Mouse (Mus musculus) mouse trophoblast stem cell (cell line): Measurements from ENCODE around the gene Map2k2.
"Not testable (repeated sequence)": the region's sequence is repeated elsewhere in the genome, so short reads cannot be mapped to it uniquely, and the experiment has no call there.

Experiments used
- in situ Hi-C, 2 experiments: fragments of 300-500 bp; cut with MseI, MboI; formaldehyde crosslinking; loops; 2 replicates in 1 of 2; 3 replicates in 1 of 2; pipeline ENCODE4 v1.15.1; 2025

The Map2k2 gene

GRCm38 (mm10) chr10:81143845-81144437 is 38.2 kb downstream of the Map2k2 start:
- in situ Hi-C loops, result no loop called here

- in situ Hi-C loops, result no loop called here
Measured at GRCm38 (mm10) chr10:81144667-81145066, 39.0 kb downstream of the Map2k2 start.

- in situ Hi-C loops, result no loop called here
Measured at GRCm38 (mm10) chr10:81145307-81145706, 39.6 kb downstream of the Map2k2 start.

- in situ Hi-C loops, result no loop called here
Measured at GRCm38 (mm10) chr10:81145778-81146177, 40.1 kb downstream of the Map2k2 start.

- in situ Hi-C loops, result no loop called here
Measured at GRCm38 (mm10) chr10:81146296-81146695, 40.6 kb downstream of the Map2k2 start.

- in situ Hi-C loops, result no loop called here
Measured at GRCm38 (mm10) chr10:81151261-81151660, 45.5 kb downstream of the Map2k2 start.

- in situ Hi-C loops, result no loop called here
Measured at GRCm38 (mm10) chr10:81152609-81153008, 46.9 kb downstream of the Map2k2 start.

GRCm38 (mm10) chr10:81154313-81154712 is 48.6 kb downstream of the Map2k2 start:
- in situ Hi-C loops, result no loop called here

GRCm38 (mm10) chr10:81154736-81155135 is 49.0 kb downstream of the Map2k2 start:
- in situ Hi-C loops, result no loop called here

- in situ Hi-C loops, result no loop called here
Measured at GRCm38 (mm10) chr10:81161602-81162317, 56.0 kb downstream of the Map2k2 start.

GRCm38 (mm10) chr10:81162318-81162652 is 56.6 kb downstream of the Map2k2 start:
- in situ Hi-C loops, result no loop called here

GRCm38 (mm10) chr10:81165118-81165517 is 59.4 kb downstream of the Map2k2 start:
- in situ Hi-C loops, result no loop called here

GRCm38 (mm10) chr10:81167200-81168086 is 61.7 kb downstream of the Map2k2 start, which contains the start of gene Pias4:
Gene Pias4, minus strand, starts transcription at chr10:81167923.
- in situ Hi-C loops, result no loop called here

GRCm38 (mm10) chr10:81168087-81168431 is 62.3 kb downstream of the Map2k2 start:
- in situ Hi-C loops, result no loop called here

GRCm38 (mm10) chr10:81168521-81169244 is 63.0 kb downstream of the Map2k2 start:
- in situ Hi-C loops, result no loop called here

- in situ Hi-C loops, result not testable (repeated sequence)
Measured at GRCm38 (mm10) chr10:81169411-81169900, 63.7 kb downstream of the Map2k2 start.

- in situ Hi-C loops, result no loop called here
Measured at GRCm38 (mm10) chr10:81173132-81173531, 67.4 kb downstream of the Map2k2 start.

- in situ Hi-C loops, result no loop called here
Measured at GRCm38 (mm10) chr10:81174617-81175344, 69.1 kb downstream of the Map2k2 start.

GRCm38 (mm10) chr10:81175345-81175701 is 69.6 kb downstream of the Map2k2 start:
- in situ Hi-C loops, result not testable (repeated sequence)

- in situ Hi-C loops, result no loop called here
Measured at GRCm38 (mm10) chr10:81175936-81176465, 70.3 kb downstream of the Map2k2 start.
